Mouse (Mus musculus): ENCODE results near the gene Slc26a10.

GRCm38 (mm10) chr10:127179871-127180694 lies at the start of gene Slc26a10:
- TF ChIP-seq POLR2A (IDR thresholded peaks at IDR 0.05; ENCODE audit: insufficient read depth, low read depth, low read length) (peak; percentile 88; the same call in 1 of the 2 replicates), EP300 (IDR thresholded peaks at IDR 0.05; ENCODE audit: insufficient read depth, low read depth, low read length) (no peak), CTCF (IDR thresholded peaks at IDR 0.05) (no peak)
